ENCODE assay signal across 11 mouse cellular contexts in genomic region chr5:64682326-64682845, GRCm38 (mm10).
DNase-seq lines count a peak whose midpoint lies in the region; ATAC-seq lines count a peak whose summit lies in the region.
"Had no signal": no experiment of that assay in that cellular context is flagged by ENCODE, and none has a peak within 500 bp of the region (broad histone marks: within the 10 kb centered on the region; RNA-seq: fewer than 3 reads in every experiment).

No protein-coding gene starts in this region.

- no peak for ATAC-seq in CD4-positive, CD25-positive, alpha-beta regulatory T cell, adult 4 months
- no peak for ATAC-seq in midbrain, embryonic 15.5 days (replicated peaks)

- WGBS in midbrain, embryonic 15.5 days, result 90% methylated on average over 7 of the region's 7 CpGs

- no peaks in the 10 kb centered on the region for H3K4me1 ChIP-seq in midbrain, embryonic 15.5 days

- no peaks in the 10 kb centered on the region for H3K36me3 ChIP-seq in midbrain, embryonic 15.5 days (replicated peaks)
- H3K36me3 ChIP-seq: heart, embryonic 15.5 days had no signal

- peak; percentile 41 for DNase-seq in CD4-positive, CD25-positive, alpha-beta regulatory T cell, adult 2 months (ENCODE audit: low read depth, low spot score)
- peak; percentile 87 for DNase-seq in 416B (ENCODE audit: low read depth)
- peak; percentile 56 to 78 for DNase-seq in heart, adult 18-20 months
- DNase-seq in lung, adult 18-20 months, result peak; percentile 73 to 83
- DNase-seq in retina, postnatal 1 day, result no peak
- DNase-seq in left cerebral cortex, adult 8-10 months (ENCODE audit: low spot score in 2 of 2), result no peak
- DNase-seq: cerebellum, adult 8-10 months had no signal

- no peak overlapping the region for H3K4me3 ChIP-seq in midbrain, embryonic 15.5 days
- H3K4me3 ChIP-seq: heart, embryonic 15.5 days had no signal

- no peak overlapping the region for H3K9ac ChIP-seq in midbrain, embryonic 15.5 days
- H3K9ac ChIP-seq: heart, embryonic 15.5 days had no signal

- H3K9me3 ChIP-seq in midbrain, embryonic 15.5 days, result no peaks in the 10 kb centered on the region
- H3K9me3 ChIP-seq: heart, embryonic 15.5 days had no signal

- H3K27me3 ChIP-seq in midbrain, embryonic 15.5 days (replicated peaks), result no peaks in the 10 kb centered on the region
- H3K27me3 ChIP-seq: heart, embryonic 15.5 days had no signal

- no peak overlapping the region for H3K27ac ChIP-seq in midbrain, embryonic 15.5 days
- H3K27ac ChIP-seq: heart, embryonic 15.5 days; kidney, postnatal 0 days had no signal

- no peak overlapping the region for H3K4me2 ChIP-seq in midbrain, embryonic 15.5 days
- H3K4me2 ChIP-seq: heart, embryonic 15.5 days had no signal

Comparison
In these comparisons a context has a peak if more than half of its experiments do, and no peak if none do; other contexts are left out.
1. DNase-seq: peak in CD4-positive, CD25-positive, alpha-beta regulatory T cell, adult 2 months (single experiment), 416B (single experiment), heart, adult 18-20 months (2 of 2) and lung, adult 18-20 months (2 of 2); none in retina, postnatal 1 day (single experiment) and left cerebral cortex, adult 8-10 months (0 of 2).